Mouse (Mus musculus): ENCODE results near the gene Slc8a1.

GRCm38 (mm10) chr17:81524826-81525225, 213.4 kb downstream of the Slc8a1 start:
- TF ChIP-seq EP300 (IDR thresholded peaks at IDR 0.05; ENCODE audit: low read depth) = no peak
- no peak for TF ChIP-seq CTCF (IDR thresholded peaks at IDR 0.05; ENCODE audit: low read depth)
